Mouse (Mus musculus) heart, adult 2 months (tissue): Measurements from ENCODE around the gene Olfr984.

Experiments
- CTCF ChIP-seq: fragments of 200-600 bp; IDR thresholded peaks from 2 replicates; pipeline ENCODE4 v1.8.1; 2022; ENCODE audit warnings: antibody characterized with exemption, mild to moderate bottlenecking, moderate library complexity
- EP300 ChIP-seq: fragments of 200-500 bp; IDR thresholded peaks from 2 replicates; pipeline ENCODE4 v1.6.1; 2011; ENCODE audit warnings: low read depth, low read length, control low read depth; ENCODE audit not compliant: insufficient read depth
- POLR2A ChIP-seq: fragments of 200-500 bp; IDR thresholded peaks from 2 replicates; pipeline ENCODE4 v1.6.1; 2011; ENCODE audit warnings: mild to moderate bottlenecking, low read depth, low read length, control low read depth; ENCODE audit not compliant: insufficient read depth

GRCm38 (mm10) chr9:40130556-40130955 lies 16.6 kb upstream of the Olfr984 start:
- no peak for TF ChIP-seq CTCF
- TF ChIP-seq POLR2A = no peak
- no peak for TF ChIP-seq EP300
